Mouse (Mus musculus): ENCODE measurements at regions not wholly inside any gene's neighbourhood (a gene's known extent, or its start where the extent isn't known, plus 50 kb on each side); places are given as distances from the start of the nearest gene placed in this dataset.
A peak's percentile ranks its signal among the peaks of the same experiment; 100 is the strongest.

DNA sequence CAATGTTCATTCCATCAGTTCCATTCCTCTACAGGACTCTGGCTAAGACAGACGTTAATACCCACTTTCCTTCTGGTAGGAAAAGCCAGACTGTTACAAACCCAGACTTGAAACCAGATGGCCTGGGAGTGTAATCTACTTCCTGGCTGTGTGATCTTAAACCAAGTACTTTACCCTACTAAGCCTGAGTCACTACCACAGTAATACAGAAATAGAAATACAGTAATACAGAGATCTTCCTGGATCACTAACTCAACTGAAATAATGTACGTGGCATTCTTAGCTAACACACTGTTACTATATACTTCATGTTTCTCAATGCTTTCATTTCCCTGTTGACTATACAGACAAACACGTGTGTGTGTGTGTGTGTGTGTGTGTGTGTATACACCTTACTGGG, 82.4 kb upstream of the Mgme1 start:
- no peaks in the 10 kb centered on the region for H3K36me3 ChIP-seq (replicated peaks in 1 of 2; ENCODE audit: control insufficient read depth in 1 of 2, insufficient read depth in 1 of 2, low read length in 1 of 2)
- peak overlapping the region; percentile 87 for H3K4me2 ChIP-seq (ENCODE audit: insufficient read depth, low read depth, poor library complexity, severe bottlenecking)
- TF ChIP-seq BHLHE40 (IDR thresholded peaks at IDR 0.05; ENCODE audit: low read depth, low read length) (peak; percentile 52; the same call in 1 of the 2 replicates), USF2 (conservative IDR thresholded peaks at IDR 0.05; ENCODE audit: low read depth, low read length) (no peak), PAX5 (IDR thresholded peaks at IDR 0.05; ENCODE audit: low read length) (no peak), MAFK (IDR thresholded peaks at IDR 0.05; ENCODE audit: insufficient replicate concordance, low read length) (no peak), NRF1 (IDR thresholded peaks at IDR 0.05; ENCODE audit: low read depth, low read length) (no peak), SMC3 (IDR thresholded peaks at IDR 0.05; ENCODE audit: low read depth, low read length) (no peak), EP300 (IDR thresholded peaks at IDR 0.05; ENCODE audit: low read length) (no peak; the same call in none of the 2 replicates), CHD1 (IDR thresholded peaks at IDR 0.05; ENCODE audit: low read depth, low read length) (no peak), JUND (conservative IDR thresholded peaks at IDR 0.05; ENCODE audit: low read depth, low read length) (0 out of 2 replicates have a peak, but pooled peaks have one; percentile 15), RAD21 (IDR thresholded peaks at IDR 0.05; ENCODE audit: low read depth, low read length) (no peak), ETS1 (conservative IDR thresholded peaks at IDR 0.05; ENCODE audit: low read depth, low read length) (peak; percentile 27; the same call in 1 of the 2 replicates), MAX (IDR thresholded peaks at IDR 0.05; ENCODE audit: low read length) (no peak), ZNF384 (IDR thresholded peaks at IDR 0.05; ENCODE audit: low read depth, low read length) (0 out of 2 replicates have a peak, but pooled peaks have one; percentile 1), ZKSCAN1 (IDR thresholded peaks at IDR 0.05; ENCODE audit: borderline replicate concordance, low read depth, low read length) (no peak), GABPA (IDR thresholded peaks at IDR 0.05; ENCODE audit: insufficient replicate concordance, low read depth, low read length) (no peak), POLR2AphosphoS2 (IDR thresholded peaks at IDR 0.05; ENCODE audit: low read depth, low read length) (no peak), MAZ (IDR thresholded peaks at IDR 0.05; ENCODE audit: low read depth, low read length) (no peak), MEF2A (IDR thresholded peaks at IDR 0.05; ENCODE audit: borderline replicate concordance, low read depth, low read length) (peak; percentile 74), ELF1 (IDR thresholded peaks at IDR 0.05; ENCODE audit: low read depth, low read length) (no peak), NELFE (IDR thresholded peaks at IDR 0.05; ENCODE audit: low read depth, low read length) (no peak), IRF4 (IDR thresholded peaks at IDR 0.05; ENCODE audit: low read depth, low read length) (peak; percentile 27; the same call in 1 of the 2 replicates), ZC3H11A (IDR thresholded peaks at IDR 0.05; ENCODE audit: low read depth, low read length) (no peak), E2F4 (IDR thresholded peaks at IDR 0.05; ENCODE audit: insufficient replicate concordance, low read depth, low read length) (no peak), KAT2A (IDR thresholded peaks at IDR 0.05; ENCODE audit: insufficient replicate concordance, low read length) (no peak), ZMIZ1 (IDR thresholded peaks at IDR 0.05; ENCODE audit: low read depth, low read length) (no peak), CTCF (conservative IDR thresholded peaks at IDR 0.05 in 1 of 2, IDR thresholded peaks at IDR 0.05 in 1 of 2; ENCODE audit: low read depth in 2 of 2, low read length in 2 of 2) (no peak), HCFC1 (IDR thresholded peaks at IDR 0.05; ENCODE audit: low read depth, low read length) (no peak), MYC (IDR thresholded peaks at IDR 0.05; ENCODE audit: low read depth, low read length) (no peak), CHD2 (IDR thresholded peaks at IDR 0.05; ENCODE audit: low read length) (no peak), TCF12 (IDR thresholded peaks at IDR 0.05; ENCODE audit: low read depth, low read length) (no peak), JUN (IDR thresholded peaks at IDR 0.05; ENCODE audit: insufficient read depth, low read depth, low read length) (no peak), MXI1 (IDR thresholded peaks at IDR 0.05; ENCODE audit: low read depth, low read length) (0 out of 2 replicates have a peak, but pooled peaks have one; percentile 42), POLR2A (IDR thresholded peaks at IDR 0.05; ENCODE audit: low read depth, low read length) (no peak), USF1 (IDR thresholded peaks at IDR 0.05; ENCODE audit: low read depth, low read length) (no peak), SIN3A (IDR thresholded peaks at IDR 0.05; ENCODE audit: low read length) (peak; percentile 57; the same call in 1 of the 2 replicates), UBTF (IDR thresholded peaks at IDR 0.05; ENCODE audit: low read depth, low read length) (no peak), TBP (conservative IDR thresholded peaks at IDR 0.05; ENCODE audit: low read depth, low read length) (no peak), RCOR1 (conservative IDR thresholded peaks at IDR 0.05; ENCODE audit: low read depth, low read length) (no peak)
- dilution Hi-C loops (cut with MboI; ENCODE audit: extremely low pct_ligation_motif_present, extremely low pct_unique_long_range_greater_than_20kb, low sequenced_read_pairs) (no loop called here), in situ Hi-C loops (cut with MboI; ENCODE audit: low pct_ligation_motif_present, low pct_unique_long_range_greater_than_20kb, low sequenced_read_pairs) (loop anchor here (5.0 kb wide), 1 partner anchor 71 kb away; no protein-coding TSS in a partner anchor)
- no peaks in the 10 kb centered on the region for H3K79me2 ChIP-seq (replicated peaks; ENCODE audit: control insufficient read depth, extremely low read depth, insufficient read depth, poor library complexity, severe bottlenecking)
- no peak overlapping the region for H3K4me3 ChIP-seq (replicated peaks in 1 of 3; ENCODE audit: low read depth in 2 of 3, low read length in 2 of 3, poor library complexity in 1 of 3)
- H3K4me1 ChIP-seq (ENCODE audit: control insufficient read depth in 1 of 2, insufficient read depth in 2 of 2) = peaks cover 4 to 30% of the 10 kb centered on the region in 2 experiments; a peak in 3 of 4 replicates
- peaks cover 9% of the 10 kb centered on the region for H3K27me3 ChIP-seq (replicated peaks)
- H3K9me3 ChIP-seq (replicated peaks; ENCODE audit: low read length) = peaks cover 12% of the 10 kb centered on the region
- peak; percentile 53 for DNase-seq (ENCODE audit: extremely low read depth)
- peak overlapping the region; percentile 8; the same call in 1 of the 2 replicates for H3K9ac ChIP-seq (ENCODE audit: insufficient read depth, low read depth)
- H3K27ac ChIP-seq (ENCODE audit: insufficient read depth, low read depth) = no peak overlapping the region
